Comparison of ENCODE assay signal across 8 mouse cellular contexts in the genomic region with DNA sequence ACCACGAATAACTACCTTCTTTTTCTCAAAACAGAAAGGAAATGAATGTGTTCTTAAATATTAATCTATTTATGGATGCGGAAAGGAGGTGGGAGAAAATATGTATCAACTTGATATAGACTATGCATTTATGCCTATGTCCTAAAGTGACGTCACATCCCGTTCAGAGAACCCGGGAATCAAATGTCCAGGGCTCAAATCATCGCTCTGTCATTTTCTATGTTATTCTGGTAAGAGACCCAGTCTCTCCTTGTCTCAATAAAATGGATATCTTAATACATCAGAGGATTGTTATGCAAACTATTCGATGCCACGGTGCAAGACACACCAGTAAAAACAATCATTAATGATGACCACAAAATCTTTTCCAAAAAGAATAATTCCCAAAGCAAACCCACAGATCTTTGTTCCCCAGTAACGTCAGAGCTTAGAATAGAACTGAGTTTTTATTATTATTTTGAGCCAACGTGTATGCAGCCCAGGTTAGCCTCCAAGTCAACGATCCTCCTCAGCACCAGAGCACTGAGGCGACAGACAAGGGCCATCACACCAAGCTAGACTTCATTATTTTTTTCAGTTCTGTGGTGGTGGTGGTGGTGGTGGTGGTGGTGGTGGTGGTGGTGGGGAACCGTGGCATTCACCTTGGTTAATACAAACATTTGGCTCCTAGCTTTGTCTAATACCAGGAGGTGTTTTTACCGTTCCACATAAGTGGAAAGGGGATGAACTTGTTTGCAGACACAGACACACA. TPM values are rescaled to one million over a fixed set of nuclear protein-coding genes. Genes with fewer than 3 reads are reported as not detected.
DNase-seq lines count a peak whose midpoint lies in the region; ATAC-seq and TF ChIP-seq lines count a peak whose summit lies in the region.

No protein-coding gene starts in this region.

- peak overlapping the region; percentile 97 for H3K9ac ChIP-seq in kidney, embryonic 16.5 days (replicated peaks; ENCODE audit: low read length)
- H3K9ac ChIP-seq in MEL (ENCODE audit: control insufficient read depth, low read depth, low read length, poor library complexity, severe bottlenecking): peak overlapping the region; percentile 72
- H3K9ac ChIP-seq in intestine, embryonic 14.5 days (ENCODE audit: low read length): peak overlapping the region; percentile 88
- peak overlapping the region; percentile 77 for H3K9ac ChIP-seq in neural tube, embryonic 13.5 days

- DNase-seq in kidney, postnatal 4 days: no peak
- DNase-seq in MEL (ENCODE audit: low read depth, low spot score): peak; percentile 70
- DNase-seq in embryonic facial prominence, embryonic 10.5 days (ENCODE audit: low spot score): no peak
- no peak for DNase-seq in intestine, embryonic 14.5 days (ENCODE audit: low spot score)
- no peak for DNase-seq in yolk sac, embryonic 10.5 days (ENCODE audit: low spot score)
- DNase-seq in gastrocnemius, postnatal 36 days: no peak

- H3K27me3 ChIP-seq in kidney, embryonic 16.5 days (ENCODE audit: insufficient read depth, low read length): no peaks in the 10 kb centered on the region
- H3K27me3 ChIP-seq in MEL (ENCODE audit: control insufficient read depth in 1 of 2, insufficient read depth in 2 of 2, low read length in 2 of 2): no peaks in the 10 kb centered on the region
- no peaks in the 10 kb centered on the region for H3K27me3 ChIP-seq in embryonic facial prominence, embryonic 10.5 days (replicated peaks; ENCODE audit: low read depth, poor library complexity, severe bottlenecking)
- H3K27me3 ChIP-seq in intestine, embryonic 14.5 days (replicated peaks; ENCODE audit: control insufficient read depth, insufficient read depth, low read length): no peaks in the 10 kb centered on the region
- H3K27me3 ChIP-seq in neural tube, embryonic 13.5 days: no peaks in the 10 kb centered on the region

- no peak for TF ChIP-seq RAD21 in MEL (IDR thresholded peaks at IDR 0.05; ENCODE audit: low read depth, low read length)

- peak overlapping the region; percentile 54; the same call in 1 of the 2 replicates for H3K27ac ChIP-seq in kidney, embryonic 16.5 days (ENCODE audit: low read length)
- H3K27ac ChIP-seq in MEL (ENCODE audit: control insufficient read depth, low read depth, low read length): peak overlapping the region; percentile 76
- peak overlapping the region; percentile 93 for H3K27ac ChIP-seq in embryonic facial prominence, embryonic 10.5 days (replicated peaks)
- 0 out of 2 replicates have a peak overlapping the region, but pooled peaks have one; percentile 38 for H3K27ac ChIP-seq in intestine, embryonic 14.5 days (ENCODE audit: low read depth)
- peak overlapping the region; percentile 92 for H3K27ac ChIP-seq in neural tube, embryonic 13.5 days (replicated peaks)

- H3K9me3 ChIP-seq in kidney, embryonic 16.5 days (ENCODE audit: low read length): no peaks in the 10 kb centered on the region
- H3K9me3 ChIP-seq in MEL (replicated peaks; ENCODE audit: insufficient read depth, low read length): no peaks in the 10 kb centered on the region
- no peaks in the 10 kb centered on the region for H3K9me3 ChIP-seq in embryonic facial prominence, embryonic 10.5 days
- H3K9me3 ChIP-seq in intestine, embryonic 14.5 days (ENCODE audit: control insufficient read depth, low read length): no peaks in the 10 kb centered on the region
- H3K9me3 ChIP-seq in neural tube, embryonic 13.5 days: no peaks in the 10 kb centered on the region

- no peak for TF ChIP-seq CTCF in MEL (IDR thresholded peaks at IDR 0.05 in 2 of 3, conservative IDR thresholded peaks at IDR 0.05 in 1 of 3; ENCODE audit: control insufficient read depth in 1 of 3, insufficient read depth in 1 of 3, low read depth in 2 of 3, low read length in 3 of 3, poor library complexity in 1 of 3, severe bottlenecking in 1 of 3)

- peak overlapping the region; percentile 98 for H3K4me3 ChIP-seq in kidney, embryonic 16.5 days (ENCODE audit: low read length)
- H3K4me3 ChIP-seq in MEL (ENCODE audit: control insufficient read depth in 1 of 2, insufficient read depth in 1 of 2, low read depth in 2 of 2, low read length in 2 of 2): peak overlapping the region; percentile 83 to 85
- peak overlapping the region; percentile 98 for H3K4me3 ChIP-seq in embryonic facial prominence, embryonic 10.5 days
- H3K4me3 ChIP-seq in intestine, embryonic 14.5 days (ENCODE audit: low read depth, low read length): peak overlapping the region; percentile 99
- peak overlapping the region; percentile 94 for H3K4me3 ChIP-seq in neural tube, embryonic 13.5 days

- intact Hi-C loops in gastrocnemius, postnatal 36 days (cut with DNase I): loop anchor here (5.0 kb wide), 1 partner anchor 129 kb away; no protein-coding TSS in a partner anchor

- no peak for TF ChIP-seq EP300 in MEL (IDR thresholded peaks at IDR 0.05; ENCODE audit: low read depth in 1 of 2, low read length in 2 of 2)

- peak overlapping the region; percentile 90 for H3K4me2 ChIP-seq in kidney, embryonic 16.5 days (replicated peaks; ENCODE audit: low read depth, low read length)
- peak overlapping the region; percentile 91 for H3K4me2 ChIP-seq in intestine, embryonic 14.5 days (ENCODE audit: low read length)
- peak overlapping the region; percentile 92 for H3K4me2 ChIP-seq in neural tube, embryonic 13.5 days

- ATAC-seq in kidney, embryonic 16.5 days (ENCODE audit: low FRiP score, low TSS enrichment): peak; percentile 52
- peak; percentile 52 for ATAC-seq in intestine, embryonic 14.5 days (replicated peaks; ENCODE audit: low FRiP score, low TSS enrichment, low read depth)
- ATAC-seq in neural tube, embryonic 13.5 days (ENCODE audit: low read depth): peak; percentile 16

- no peaks in the 10 kb centered on the region for H3K36me3 ChIP-seq in kidney, embryonic 16.5 days (ENCODE audit: insufficient read depth, low read length)
- H3K36me3 ChIP-seq in MEL (ENCODE audit: control insufficient read depth in 1 of 2, insufficient read depth in 2 of 2, low read length in 2 of 2): peaks cover 0 to 15% of the 10 kb centered on the region in 2 experiments; a peak in 2 of 4 replicates
- peaks cover 11% of the 10 kb centered on the region for H3K36me3 ChIP-seq in embryonic facial prominence, embryonic 10.5 days (replicated peaks)
- H3K36me3 ChIP-seq in intestine, embryonic 14.5 days (ENCODE audit: control insufficient read depth, insufficient read depth, low read length): peaks cover 4% of the 10 kb centered on the region; the same call in 1 of the 2 replicates
- H3K36me3 ChIP-seq in neural tube, embryonic 13.5 days: 0 out of 2 replicates have a peak, but pooled peaks cover 6% of the 10 kb centered on the region

- TF ChIP-seq POLR2A in MEL (IDR thresholded peaks at IDR 0.05; ENCODE audit: control insufficient read depth in 1 of 2, insufficient read depth in 1 of 2, low read depth in 1 of 2, low read length in 2 of 2, poor library complexity in 1 of 2): no peak

- H3K4me1 ChIP-seq in kidney, embryonic 16.5 days (ENCODE audit: insufficient read depth, low read length): peaks cover 18% of the 10 kb centered on the region
- H3K4me1 ChIP-seq in MEL (ENCODE audit: control insufficient read depth in 1 of 2, insufficient read depth in 2 of 2, low read length in 2 of 2): peaks cover 2 to 4% of the 10 kb centered on the region in 2 experiments; a peak in 2 of 4 replicates
- peaks cover 14% of the 10 kb centered on the region for H3K4me1 ChIP-seq in embryonic facial prominence, embryonic 10.5 days
- H3K4me1 ChIP-seq in intestine, embryonic 14.5 days (replicated peaks; ENCODE audit: control insufficient read depth, insufficient read depth, low read length): peaks cover 18% of the 10 kb centered on the region
- peaks cover 28% of the 10 kb centered on the region for H3K4me1 ChIP-seq in neural tube, embryonic 13.5 days (replicated peaks)

- 21% methylated on average over 14 of the region's 14 CpGs for WGBS in kidney, embryonic 16.5 days
- 22% methylated on average over 14 of the region's 14 CpGs for WGBS in embryonic facial prominence, embryonic 10.5 days
- WGBS in intestine, embryonic 14.5 days: 18% methylated on average over 14 of the region's 14 CpGs
- WGBS in neural tube, embryonic 13.5 days: 17% methylated on average over 14 of the region's 14 CpGs

- H3K79me2 ChIP-seq in MEL (ENCODE audit: control insufficient read depth, insufficient read depth, low read length, poor library complexity): peaks cover 23% of the 10 kb centered on the region

TF ChIP-seq in MEL, 35 proteins besides CTCF, POLR2A, EP300 and RAD21:
- TF ChIP-seq MYB (IDR thresholded peaks at IDR 0.05; ENCODE audit: low read depth, low read length): no peak
- 0 out of 2 replicates have a peak, but pooled peaks have one; percentile 5 for TF ChIP-seq HCFC1 (IDR thresholded peaks at IDR 0.05; ENCODE audit: low read depth, low read length)
- no peak for TF ChIP-seq MYC (IDR thresholded peaks at IDR 0.05; ENCODE audit: low read depth, low read length)
- no peak for TF ChIP-seq TBP (IDR thresholded peaks at IDR 0.05; ENCODE audit: low read depth, low read length)
- TF ChIP-seq MAFK (IDR thresholded peaks at IDR 0.05; ENCODE audit: borderline replicate concordance, low read depth, low read length): no peak
- TF ChIP-seq ZMIZ1 (IDR thresholded peaks at IDR 0.05; ENCODE audit: low read depth, low read length): no peak
- TF ChIP-seq ETS1 (IDR thresholded peaks at IDR 0.05; ENCODE audit: low read depth, low read length): no peak
- TF ChIP-seq CHD2 (IDR thresholded peaks at IDR 0.05; ENCODE audit: low read length): no peak

RNA-seq across cellular contexts. Expression of a gene that starts 0.6 kb away (rescaled TPM):
- 54.9 and 62.6 TPM in 2 replicates for polyA plus RNA-seq in kidney, embryonic 16.5 days (2015; fragmentation: Nextera tagmentation; extraction: Ambion mirVana)
- 10.4 and 10.8 TPM in 2 replicates for total RNA-seq in MEL (2012; rRNA removed)
- 10 to 100 TPM in 1 of 2 experiments, not detected in 1; 16.3 TPM for polyA plus RNA-seq in MEL (2012; ENCODE audit: insufficient read depth in 1 of 2, insufficient read length in 2 of 2, low read depth in 1 of 2, low replicate concordance in 2 of 2, missing spikeins in 1 of 2)
- 67.9 and 70.5 TPM in 2 replicates for polyA plus RNA-seq in embryonic facial prominence, embryonic 10.5 days (2016; fragmentation: Nextera tagmentation; extraction: Ambion mirVana)
- polyA plus RNA-seq in intestine, embryonic 14.5 days (2014; fragmentation: Nextera tagmentation; extraction: Ambion mirVana): 41.1 and 48.3 TPM in 2 replicates
- polyA plus RNA-seq in neural tube, embryonic 13.5 days (2015; fragmentation: Nextera tagmentation; extraction: Ambion mirVana): 169 and 176 TPM in 2 replicates
- 10 to 100 TPM; 47.4 to 49.4 TPM for total RNA-seq in gastrocnemius, postnatal 36 days (2021)

RNA-seq across cellular contexts. Expression of a gene that starts 15.9 kb away (rescaled TPM):
- polyA plus RNA-seq in kidney, embryonic 16.5 days (2015; fragmentation: Nextera tagmentation; extraction: Ambion mirVana): 10.7 and 12.3 TPM in 2 replicates
- total RNA-seq in MEL (2012; rRNA removed): 0.04 and 0.07 TPM in 2 replicates
- under 1 TPM in 1 of 2 experiments, not detected in 1; 0.08 TPM for polyA plus RNA-seq in MEL (2012; ENCODE audit: insufficient read depth in 1 of 2, insufficient read length in 2 of 2, low read depth in 1 of 2, low replicate concordance in 2 of 2, missing spikeins in 1 of 2)
- polyA plus RNA-seq in embryonic facial prominence, embryonic 10.5 days (2016; fragmentation: Nextera tagmentation; extraction: Ambion mirVana): 37.3 and 37.9 TPM in 2 replicates
- polyA plus RNA-seq in intestine, embryonic 14.5 days (2014; fragmentation: Nextera tagmentation; extraction: Ambion mirVana): 8.1 and 10.0 TPM in 2 replicates
- 258 and 266 TPM in 2 replicates for polyA plus RNA-seq in neural tube, embryonic 13.5 days (2015; fragmentation: Nextera tagmentation; extraction: Ambion mirVana)
- 1 to 10 TPM in 1 of 2 experiments, under 1 TPM in 1; 0.99 to 1.3 TPM for total RNA-seq in gastrocnemius, postnatal 36 days (2021)

Comparison
In these comparisons a context has a peak if more than half of its experiments do, and no peak if none do; other contexts are left out.
1. H3K27ac ChIP-seq: peak in every context shown above with its lines; median percentile 93 in embryonic facial prominence, embryonic 10.5 days; 92 in neural tube, embryonic 13.5 days; 76 in MEL; 54 in kidney, embryonic 16.5 days; 38 in intestine, embryonic 14.5 days.